Mouse (Mus musculus): ENCODE measurements at regions not wholly inside any gene's neighbourhood (a gene's known extent, or its start where the extent isn't known, plus 50 kb on each side); places are given as distances from the start of the nearest gene placed in this dataset.

GRCm38 (mm10) chr15:27246302-27246701 is 220.2 kb upstream of the Ank start:
- ATAC-seq (replicated peaks; ENCODE audit: low read depth, poor library complexity, severe bottlenecking): no peak

DNA sequence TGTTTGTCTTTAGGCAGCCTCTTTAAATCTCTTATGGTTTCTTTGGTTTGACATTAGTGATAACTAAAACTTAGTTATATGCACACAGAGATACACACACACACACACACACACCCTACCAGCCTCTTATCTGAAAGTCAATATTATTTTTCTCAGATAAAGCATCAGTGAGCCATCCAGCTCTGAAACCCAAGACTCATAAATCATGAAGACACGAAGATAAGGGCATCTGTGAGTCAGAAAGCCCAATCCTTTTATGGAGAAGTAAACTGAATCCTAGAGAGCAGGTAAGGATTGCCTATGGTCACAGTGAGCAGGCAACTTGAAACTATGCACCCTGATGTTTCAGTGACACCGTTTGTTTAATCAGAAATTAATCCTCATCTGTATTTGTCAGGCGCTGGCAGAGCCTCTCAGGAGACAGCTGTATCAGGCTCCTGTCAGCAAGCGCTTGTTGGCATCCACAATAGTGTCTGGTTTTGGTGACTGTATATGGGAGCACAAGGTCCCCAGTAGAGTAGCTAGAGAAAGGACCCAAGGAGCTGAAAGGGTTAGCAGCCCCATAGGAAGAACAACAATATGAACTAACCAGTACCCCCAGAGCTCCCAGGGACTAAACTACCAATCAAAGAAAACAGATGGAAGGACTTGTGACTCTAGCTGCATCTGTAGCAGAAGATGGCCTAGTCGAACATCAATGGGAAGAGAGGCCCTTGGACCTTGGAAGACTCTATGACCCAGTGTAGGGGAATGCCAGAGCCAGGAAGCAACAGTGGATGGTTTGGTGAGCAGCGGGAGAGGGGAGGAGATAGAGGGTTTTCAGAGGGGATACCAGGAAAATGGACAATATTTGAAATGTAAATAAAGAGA is 207.3 kb upstream of the Ank start:
- no peak for ATAC-seq (replicated peaks; ENCODE audit: low read depth, poor library complexity, severe bottlenecking)

- ATAC-seq (replicated peaks; ENCODE audit: low read depth, poor library complexity, severe bottlenecking): no peak
Observed at GRCm38 (mm10) chr15:27259854-27260191, 206.7 kb upstream of the Ank start.

GRCm38 (mm10) chr15:27270203-27270602 is 196.3 kb upstream of the Ank start:
- no peak for ATAC-seq (replicated peaks; ENCODE audit: low read depth, poor library complexity, severe bottlenecking)

- ATAC-seq (replicated peaks; ENCODE audit: low read depth, poor library complexity, severe bottlenecking): no peak
Observed at GRCm38 (mm10) chr15:27282279-27282678, 184.2 kb upstream of the Ank start.

DNA sequence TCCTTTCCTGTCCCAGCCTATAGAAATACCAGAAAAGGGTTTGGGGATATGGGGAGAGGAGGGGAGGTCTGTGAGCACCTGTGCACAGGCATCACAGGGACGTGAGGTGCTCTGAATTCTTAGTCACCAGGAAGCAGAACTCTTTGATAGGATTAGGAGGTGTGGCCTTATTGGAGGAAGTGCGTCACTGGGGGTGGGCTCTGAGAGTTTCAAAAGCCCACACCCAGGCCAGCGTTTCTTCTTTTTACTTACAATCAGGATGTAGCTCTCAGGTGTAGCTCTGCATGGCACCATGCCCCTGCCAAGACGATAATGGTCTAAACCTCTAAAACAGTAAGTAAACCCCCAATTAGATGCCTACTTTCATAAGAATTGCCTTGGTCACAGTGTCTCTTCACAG is 162.6 kb upstream of the Ank start:
- no peak for ATAC-seq (replicated peaks; ENCODE audit: low read depth, poor library complexity, severe bottlenecking)

- no peak for ATAC-seq (replicated peaks; ENCODE audit: low read depth, poor library complexity, severe bottlenecking)
Observed at GRCm38 (mm10) chr15:27304256-27304655, 162.2 kb upstream of the Ank start.

- ATAC-seq (replicated peaks; ENCODE audit: low read depth, poor library complexity, severe bottlenecking): no peak
Observed at GRCm38 (mm10) chr15:27305035-27305434, 161.4 kb upstream of the Ank start.

DNA sequence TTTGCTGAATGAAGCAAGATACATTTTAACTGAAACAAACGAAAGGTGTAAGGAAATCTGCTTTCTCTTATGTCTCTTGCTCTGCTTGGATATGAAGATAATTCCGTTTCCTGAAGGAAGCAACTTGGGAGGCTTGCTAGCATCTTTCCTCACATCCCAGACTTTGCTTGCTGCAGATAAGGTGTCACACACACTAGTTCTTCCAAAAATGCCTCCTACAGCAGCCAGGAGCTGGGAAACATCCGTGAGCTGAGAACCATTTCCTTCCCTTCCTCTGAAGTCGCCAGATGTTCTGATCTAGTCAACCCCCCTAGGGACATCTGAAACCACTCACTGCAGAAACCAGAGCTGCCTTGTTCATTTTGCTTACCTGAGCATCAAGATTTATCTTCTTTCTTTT is 157.8 kb upstream of the Ank start:
- no peak for ATAC-seq (replicated peaks; ENCODE audit: low read depth, poor library complexity, severe bottlenecking)

DNA sequence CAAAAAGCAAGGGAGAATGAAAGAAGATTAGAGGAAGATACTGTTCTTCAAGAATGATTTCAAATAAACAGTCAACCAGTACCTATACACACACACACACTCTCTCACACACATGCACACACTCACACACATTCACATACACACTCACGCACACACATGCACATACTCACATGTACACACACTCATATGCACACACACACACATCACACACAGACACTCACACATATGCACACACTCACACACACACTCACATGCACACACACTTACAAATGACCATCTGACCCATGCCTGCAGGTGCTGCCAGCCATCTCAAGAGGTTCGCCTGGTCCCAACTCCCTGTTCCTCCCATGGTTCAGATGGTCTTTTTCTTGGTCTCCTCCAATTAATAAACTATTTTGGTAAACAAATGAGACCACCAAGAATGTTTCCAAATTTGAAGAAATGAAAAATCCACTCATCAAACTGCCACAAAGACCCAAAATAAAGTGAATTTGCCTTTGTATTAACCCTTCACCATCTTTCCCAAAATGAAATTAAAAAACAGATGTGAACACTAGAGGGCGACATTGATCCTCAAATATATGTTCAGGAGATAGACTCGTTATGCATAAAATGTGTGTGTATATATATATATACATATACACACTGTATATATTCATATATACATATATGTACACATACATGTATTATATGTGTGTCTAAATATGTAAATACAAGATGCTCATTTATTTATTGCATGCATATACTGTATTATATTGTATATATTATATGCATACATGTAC is 150.3 kb upstream of the Ank start:
- ATAC-seq (replicated peaks; ENCODE audit: low read depth, poor library complexity, severe bottlenecking): peak; percentile 73

DNA sequence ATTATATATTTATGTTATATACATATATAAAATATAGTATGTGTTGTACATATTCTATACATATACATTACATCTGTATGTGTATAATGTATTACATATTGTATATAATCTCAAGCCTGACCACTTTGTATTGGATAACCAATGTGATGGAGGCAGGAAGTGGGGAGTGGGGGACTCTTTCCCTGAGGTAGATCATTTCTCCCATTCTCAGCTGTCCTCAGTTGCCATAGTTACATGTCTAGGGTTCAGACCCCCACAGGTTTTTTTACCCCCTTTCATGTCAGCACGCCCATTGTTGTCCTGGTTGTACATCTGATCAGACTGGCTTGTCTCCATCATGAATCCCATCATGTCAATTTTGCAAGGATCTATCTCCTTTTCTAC is 149.7 kb upstream of the Ank start:
- no peak for ATAC-seq (replicated peaks; ENCODE audit: low read depth, poor library complexity, severe bottlenecking)

DNA sequence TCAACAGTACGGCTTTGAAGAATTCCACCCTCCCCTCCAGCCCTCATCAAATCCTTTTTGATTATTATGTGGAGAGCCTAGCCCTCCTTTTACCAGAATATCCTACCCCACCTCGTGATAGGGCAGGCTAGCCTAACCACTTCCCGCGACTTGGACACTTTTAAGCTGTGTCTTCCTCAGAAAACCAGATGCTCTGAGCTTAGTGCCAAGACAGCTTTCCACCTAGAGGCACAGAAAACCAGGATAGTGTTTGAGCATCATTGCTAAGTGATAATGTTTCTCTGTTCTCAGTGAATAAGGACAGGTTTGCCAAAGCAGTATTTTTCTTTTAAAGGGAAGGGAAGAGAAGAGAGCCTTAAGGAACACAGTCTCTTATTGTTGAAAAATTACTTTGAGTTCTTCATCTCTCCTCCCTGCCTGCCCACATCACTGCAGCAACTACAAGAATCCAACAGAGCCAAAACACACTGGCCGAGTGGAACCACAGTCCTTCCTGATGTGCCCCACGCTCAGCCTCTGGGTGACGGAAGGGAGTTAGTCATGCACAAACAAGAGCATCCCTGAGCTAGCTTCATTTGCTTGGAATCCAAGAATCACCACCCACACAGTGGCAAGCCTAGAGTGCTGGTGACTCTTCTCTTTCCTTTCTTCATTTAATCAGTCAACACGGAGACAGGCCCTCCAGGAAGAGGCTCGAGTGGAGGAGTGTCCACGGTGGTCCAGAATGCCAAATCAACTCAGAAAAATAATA is 144.4 kb upstream of the Ank start:
- ATAC-seq (replicated peaks; ENCODE audit: low read depth, poor library complexity, severe bottlenecking): no peak

- peak; percentile 96 for ATAC-seq (replicated peaks; ENCODE audit: low read depth, poor library complexity, severe bottlenecking)
Observed at GRCm38 (mm10) chr15:27325847-27326548, 140.5 kb upstream of the Ank start.

- no peak for ATAC-seq (replicated peaks; ENCODE audit: low read depth, poor library complexity, severe bottlenecking)
Observed at GRCm38 (mm10) chr15:27326549-27326876, 140.0 kb upstream of the Ank start.

DNA sequence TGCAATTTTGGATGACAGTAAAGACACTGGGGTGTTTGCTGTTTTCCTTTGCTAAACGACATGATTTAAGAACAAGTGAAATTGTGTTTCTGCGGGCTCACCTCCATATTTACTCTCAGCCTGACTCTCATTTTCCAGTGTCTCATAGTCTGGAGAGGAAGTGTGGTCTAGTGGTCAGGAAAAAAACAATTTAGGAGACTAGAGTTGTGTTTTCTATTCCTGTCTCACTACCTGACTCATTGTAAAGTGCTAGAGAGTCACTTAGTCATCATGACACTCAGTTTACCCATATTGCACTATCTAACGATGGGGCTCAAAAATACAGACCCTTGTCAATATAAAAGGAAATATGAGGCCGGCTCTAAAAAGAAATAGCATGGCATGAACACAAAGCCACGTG is 138.7 kb upstream of the Ank start:
- ATAC-seq (replicated peaks; ENCODE audit: low read depth, poor library complexity, severe bottlenecking): no peak

DNA sequence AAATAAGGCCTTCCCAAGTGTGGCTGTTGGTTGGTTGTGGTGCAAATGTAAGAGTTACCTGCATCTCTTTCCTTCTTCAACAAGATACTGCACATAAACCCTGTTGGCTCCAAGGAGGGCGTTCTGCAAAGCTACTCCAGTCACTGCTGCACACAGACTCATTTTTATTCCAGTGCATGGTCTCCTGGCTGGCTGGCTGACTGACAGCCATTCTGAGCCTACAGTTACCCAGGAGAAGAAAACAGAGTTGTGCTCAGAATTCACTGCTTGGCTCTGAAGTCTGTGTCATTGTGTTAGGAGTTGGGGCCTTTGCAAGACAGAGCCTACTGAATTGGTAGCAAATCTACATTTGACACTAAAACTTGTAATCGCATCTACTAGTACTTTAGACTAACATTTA is 138.0 kb upstream of the Ank start:
- no peak for ATAC-seq (replicated peaks; ENCODE audit: low read depth, poor library complexity, severe bottlenecking)

DNA sequence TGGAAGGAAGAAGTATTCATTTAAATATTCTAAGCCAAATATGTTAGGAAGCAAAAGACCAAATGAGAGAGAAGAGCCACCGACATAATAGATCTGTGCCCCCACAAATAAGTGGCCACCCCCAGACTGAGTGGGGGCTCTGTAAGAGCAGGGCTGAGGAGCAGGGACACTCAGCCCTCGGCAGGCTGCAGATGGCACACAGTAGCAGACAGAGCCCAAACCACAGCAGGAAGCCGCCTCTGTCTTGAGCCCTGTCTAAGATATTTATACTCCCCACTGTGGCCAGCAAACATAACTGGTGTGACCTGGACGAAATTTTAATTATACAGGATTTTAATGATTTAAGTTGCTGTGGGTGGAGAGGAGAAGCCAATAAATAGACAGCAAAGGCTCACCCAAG is 126.4 kb upstream of the Ank start:
- ATAC-seq (replicated peaks; ENCODE audit: low read depth, poor library complexity, severe bottlenecking): peak; percentile 85

GRCm38 (mm10) chr15:27341518-27341976 is 124.9 kb upstream of the Ank start:
- no peak; the same call in none of the 2 replicates for ATAC-seq (replicated peaks; ENCODE audit: low read depth, poor library complexity, severe bottlenecking)

- no peak for ATAC-seq (replicated peaks; ENCODE audit: low read depth, poor library complexity, severe bottlenecking)
Observed at GRCm38 (mm10) chr15:27358441-27358840, 108.0 kb upstream of the Ank start.

DNA sequence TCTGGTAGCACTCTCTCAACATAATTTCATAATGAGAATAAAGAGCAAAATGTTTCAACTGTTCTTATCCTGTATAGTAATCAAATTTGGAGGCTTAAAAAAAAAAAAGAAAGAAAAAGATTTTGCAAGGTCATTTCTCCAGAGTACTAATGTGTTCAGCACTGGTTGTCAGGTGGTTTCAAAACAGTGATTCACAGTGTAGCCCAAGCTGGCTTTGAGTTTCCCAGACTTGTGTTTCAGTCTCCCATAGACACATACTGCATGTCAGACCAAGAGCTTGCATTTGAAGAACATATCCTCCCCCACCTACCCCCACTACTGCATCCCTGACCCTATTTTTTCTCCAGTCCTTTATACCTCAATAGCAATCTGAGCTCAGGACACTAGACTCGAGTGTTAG is 107.2 kb upstream of the Ank start:
- no peak for ATAC-seq (replicated peaks; ENCODE audit: low read depth, poor library complexity, severe bottlenecking)

All from common myeloid progenitor, adult 5-6 weeks (primary cell).